Mouse (Mus musculus) spleen, adult 2 months (tissue): Measurements from ENCODE around the gene Plekhm3.

ENCODE experiments used
- CTCF ChIP-seq: fragments of 200-500 bp; IDR thresholded peaks from 2 replicates; pipeline ENCODE4 v1.5.1; 2011; ENCODE audit warnings: mild to moderate bottlenecking, inconsistent platforms; ENCODE audit not compliant: insufficient read depth, insufficient read length, insufficient replicate concordance; ENCODE audit errors: extremely low read depth
- POLR2A ChIP-seq: fragments of 200-500 bp; IDR thresholded peaks from 2 replicates; pipeline ENCODE4 v1.6.1; 2011; ENCODE audit warnings: low read depth, low read length, inconsistent platforms

- TF ChIP-seq CTCF = no peak
- TF ChIP-seq POLR2A = no peak
These were observed 159.0 kb downstream of the Plekhm3 start for GRCm38 (mm10) chr1:64797621-64798020.
